Mouse (Mus musculus) right cerebral cortex, postnatal 4 days (tissue): ENCODE data around the gene Pip5k1b.

Source experiments
- DNase-seq: peaks from one replicate; pipeline ENCODE4 v3.0.0-alpha.2; 2022

The Pip5k1b gene

GRCm38 (mm10) chr19:24469216-24469615 is 86.5 kb downstream of the Pip5k1b start:
- no peak for DNase-seq

- DNase-seq, result no peak
Observed at GRCm38 (mm10) chr19:24468616-24469015, 87.1 kb downstream of the Pip5k1b start.

GRCm38 (mm10) chr19:24463011-24463410 is 92.7 kb downstream of the Pip5k1b start:
- DNase-seq, result no peak

- peak; percentile 14 for DNase-seq
Observed at GRCm38 (mm10) chr19:24456591-24457231, 99.0 kb downstream of the Pip5k1b start.

DNA sequence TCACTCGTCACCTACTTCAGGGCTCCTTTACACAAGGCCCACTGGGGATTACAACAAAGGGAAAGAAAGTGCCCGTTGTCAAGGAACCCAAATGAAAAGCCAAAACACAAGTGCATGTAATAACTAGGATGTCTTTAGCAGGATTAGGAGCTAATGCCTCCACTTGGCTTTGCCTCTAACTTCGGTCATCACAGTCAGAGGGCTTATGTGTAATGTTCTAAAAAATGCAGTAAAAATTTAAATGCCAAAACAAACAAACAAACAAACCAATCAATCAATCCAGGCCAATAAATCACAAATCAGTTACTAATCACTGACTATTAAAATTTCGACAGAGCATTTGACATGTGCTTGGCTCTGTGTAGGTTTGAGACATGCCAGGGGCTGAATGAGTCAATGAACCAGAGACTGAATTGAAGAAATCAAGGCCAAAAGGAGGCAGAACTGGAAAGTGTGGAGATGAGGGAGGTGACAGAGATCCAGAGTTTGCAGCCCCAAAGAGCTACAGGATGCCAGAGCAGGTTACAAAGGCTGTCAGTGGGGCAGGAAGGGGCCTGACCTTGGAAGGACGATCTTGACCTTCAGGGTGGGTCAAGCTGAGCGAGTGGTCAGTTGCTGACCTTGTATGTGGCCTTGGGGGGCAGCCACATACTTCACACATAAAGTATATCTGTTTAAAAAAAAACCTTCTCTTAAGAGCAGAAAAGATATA is 100.3 kb downstream of the Pip5k1b start:
- DNase-seq, result no peak

- DNase-seq, result no peak
Observed at GRCm38 (mm10) chr19:24454451-24454850, 101.2 kb downstream of the Pip5k1b start.

DNA sequence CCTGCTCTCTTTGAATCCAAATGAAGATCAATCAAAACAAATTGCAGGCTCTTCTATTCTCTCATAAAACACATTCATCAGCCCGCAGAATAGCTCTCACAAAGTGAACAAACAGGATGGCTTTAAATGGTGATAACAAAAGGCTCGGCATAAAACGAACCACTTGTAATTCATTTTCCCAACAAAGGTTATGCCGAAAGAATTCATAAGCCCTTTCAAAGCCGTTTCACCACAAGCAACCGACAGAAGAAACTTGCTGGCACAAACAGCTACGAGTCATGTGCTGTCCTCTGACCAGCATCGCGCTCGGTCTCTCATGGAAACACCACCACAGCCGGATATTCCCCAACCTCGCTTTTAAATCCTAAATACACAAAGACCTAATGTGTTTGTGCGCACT is 102.3 kb downstream of the Pip5k1b start:
- DNase-seq, result no peak

DNA sequence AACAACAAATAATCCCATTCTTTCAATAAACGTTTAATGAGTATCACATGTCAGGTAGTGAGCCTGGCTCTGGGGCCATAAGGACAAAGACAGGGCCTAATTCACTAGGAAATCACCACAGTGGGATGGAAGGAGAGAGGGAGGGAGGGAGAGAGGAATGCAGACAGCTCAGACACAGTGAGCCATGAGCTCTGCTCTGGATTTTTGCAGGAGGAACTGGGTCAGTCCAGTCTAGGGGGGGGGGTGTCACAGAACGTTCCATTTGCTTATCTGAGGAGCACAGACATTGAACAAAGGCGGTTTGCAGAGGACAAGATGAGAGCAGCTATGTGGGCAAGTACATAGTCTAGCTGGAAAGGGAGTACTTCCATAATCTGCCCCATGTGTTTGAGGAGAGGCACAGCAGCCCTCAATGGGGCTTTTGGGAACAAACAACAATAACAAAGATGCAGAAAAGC is 103.2 kb downstream of the Pip5k1b start:
- DNase-seq, result peak; percentile 7

GRCm38 (mm10) chr19:24451626-24452025 is 104.0 kb downstream of the Pip5k1b start:
- no peak for DNase-seq

DNA sequence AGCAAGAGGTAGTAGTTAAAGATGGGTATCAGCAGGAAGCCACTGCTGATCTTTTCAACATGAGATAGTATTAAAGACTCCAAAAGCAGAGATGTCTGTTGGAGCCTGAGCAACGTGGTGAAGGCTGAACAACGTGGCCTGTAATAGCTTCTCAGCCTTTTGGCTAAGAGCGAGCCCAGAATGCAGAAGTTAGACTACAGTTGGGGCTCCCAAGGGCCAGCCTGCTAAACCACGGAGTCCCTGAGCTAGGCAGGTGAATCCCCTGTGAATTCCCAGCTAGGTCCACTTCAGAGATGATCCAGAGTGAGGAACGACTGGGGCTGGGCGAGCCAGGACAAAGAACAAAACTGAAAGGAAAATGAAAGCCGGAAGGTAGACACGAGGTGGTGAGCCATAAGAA is 104.9 kb downstream of the Pip5k1b start:
- DNase-seq, result no peak

DNA sequence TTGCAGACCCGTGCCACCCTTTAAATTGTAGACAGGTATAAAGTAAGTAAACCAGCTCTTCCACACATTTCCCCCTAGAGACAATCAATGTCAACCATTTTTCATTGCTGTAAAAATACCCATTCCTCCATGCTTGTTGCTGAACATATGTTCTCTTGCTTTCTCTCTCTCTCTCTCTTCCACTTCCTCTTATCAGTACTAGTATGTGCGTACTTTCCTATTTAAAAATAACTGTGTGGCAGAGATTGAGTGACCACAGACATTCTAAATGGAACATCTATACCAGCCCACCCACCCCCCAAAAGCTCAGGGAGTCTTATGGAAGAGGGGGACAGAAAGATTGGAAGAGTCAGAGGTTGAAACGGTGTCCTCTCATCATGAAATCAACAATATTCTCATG is 111.3 kb downstream of the Pip5k1b start:
- no peak for DNase-seq

- DNase-seq, result no peak
Observed at GRCm38 (mm10) chr19:24439715-24440114, 116.0 kb downstream of the Pip5k1b start.

DNA sequence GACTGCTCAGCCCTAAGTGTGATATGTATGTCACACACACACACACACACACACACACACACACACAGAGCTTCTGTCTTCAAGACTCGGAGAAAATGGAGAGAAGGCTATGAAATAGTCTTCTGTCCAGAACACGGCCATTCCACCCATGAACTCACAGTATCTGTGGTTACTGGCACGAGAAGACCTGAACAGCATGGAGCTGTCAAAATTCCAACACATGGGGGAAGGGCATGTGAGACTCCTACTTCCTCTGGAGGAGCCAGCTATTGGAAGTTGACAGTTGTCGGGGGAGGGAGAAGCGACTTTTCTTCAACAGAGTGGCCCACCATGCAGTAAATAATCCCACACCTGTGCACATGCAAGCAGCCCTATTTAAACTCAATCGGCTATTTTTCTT is 121.4 kb downstream of the Pip5k1b start:
- no peak for DNase-seq

DNA sequence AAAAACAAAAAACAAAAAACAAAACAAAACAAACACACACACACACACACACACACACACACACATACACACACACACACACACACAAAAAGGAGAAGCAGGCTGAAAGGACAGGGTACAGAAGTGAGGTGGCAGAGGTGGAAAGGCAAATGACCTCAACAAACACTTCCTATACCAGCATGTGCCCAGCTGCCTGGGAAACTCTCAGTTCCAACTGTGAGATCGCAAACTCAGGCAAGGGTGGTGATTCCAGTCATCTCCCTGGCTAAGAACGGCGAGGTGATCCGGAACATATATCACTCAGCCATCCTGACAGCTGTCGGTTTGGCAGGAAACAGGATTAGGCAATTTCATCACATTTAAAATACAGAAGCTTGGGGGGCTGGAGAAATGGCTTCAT is 123.2 kb downstream of the Pip5k1b start:
- DNase-seq, result no peak

DNA sequence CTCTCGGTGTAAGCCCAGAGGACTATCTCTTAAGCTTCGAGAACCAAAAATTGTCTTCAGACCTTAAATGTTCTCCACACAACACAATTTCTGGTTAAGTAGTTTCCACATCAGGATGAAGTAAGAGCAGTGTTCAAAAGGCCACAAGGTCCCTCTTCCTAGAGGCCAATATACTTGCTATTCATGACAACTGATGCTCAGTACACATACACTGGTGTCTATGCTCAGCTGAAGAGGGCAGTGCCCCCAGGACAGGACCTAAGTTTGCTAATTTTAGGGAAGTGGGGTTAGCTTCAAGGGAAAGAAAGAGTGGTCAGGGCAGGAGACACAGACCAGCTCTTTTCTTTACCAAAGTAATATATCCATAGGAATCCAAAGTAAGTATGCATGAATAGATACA is 124.3 kb downstream of the Pip5k1b start:
- no peak for DNase-seq

- no peak for DNase-seq
Observed at GRCm38 (mm10) chr19:24428011-24428410, 127.7 kb downstream of the Pip5k1b start.

- no peak for DNase-seq
Observed at GRCm38 (mm10) chr19:24427258-24427657, 128.4 kb downstream of the Pip5k1b start.

DNA sequence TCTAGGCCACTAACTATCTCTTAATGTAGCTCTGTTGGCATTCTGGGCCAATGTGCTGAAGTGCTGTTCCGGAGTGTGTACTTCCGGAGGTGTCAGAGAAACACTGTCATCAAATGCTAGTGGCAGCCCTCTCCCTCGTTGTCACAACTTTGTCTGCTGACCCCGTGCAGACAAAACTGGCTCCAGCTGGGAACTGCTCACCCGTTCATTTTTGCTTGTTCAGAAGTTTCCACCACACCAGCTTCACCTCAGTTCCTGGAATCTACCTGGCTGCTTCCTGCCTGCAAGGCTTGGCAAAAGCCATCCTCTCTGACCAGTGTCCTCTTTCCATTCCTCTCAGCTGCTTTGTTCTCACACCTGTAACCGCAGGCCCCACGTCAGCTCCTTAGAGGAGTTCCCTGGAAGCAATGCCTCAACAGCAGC is 128.9 kb downstream of the Pip5k1b start:
- DNase-seq, result no peak

DNA sequence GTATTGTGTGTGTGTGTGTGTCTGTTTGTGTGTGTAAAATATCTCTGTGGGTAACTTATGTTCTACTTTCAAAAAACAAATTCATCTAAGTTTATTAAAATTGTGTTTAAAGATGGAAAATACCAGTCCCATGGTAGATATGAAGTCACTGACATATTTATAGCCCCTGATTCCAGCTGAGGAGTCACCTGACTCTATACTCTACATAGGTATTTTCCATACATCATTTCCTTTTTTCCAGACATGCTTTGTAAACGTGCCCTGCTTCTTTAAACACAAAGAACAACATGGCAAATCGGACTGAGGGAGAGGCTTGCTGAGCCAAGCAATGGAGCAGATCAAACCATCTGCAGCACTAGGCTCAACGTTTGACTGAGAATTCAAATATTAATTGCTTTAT is 137.6 kb downstream of the Pip5k1b start:
- no peak for DNase-seq

GRCm38 (mm10) chr19:24417659-24418004 is 138.0 kb downstream of the Pip5k1b start:
- DNase-seq, result no peak

GRCm38 (mm10) chr19:24416975-24417658 is 138.6 kb downstream of the Pip5k1b start:
- no peak for DNase-seq

- peak; percentile 6 for DNase-seq
Observed at GRCm38 (mm10) chr19:24415778-24416621, 139.7 kb downstream of the Pip5k1b start.
